Mouse (Mus musculus) spleen, adult 2 months (tissue): Measurements from ENCODE around the gene Ssu72. TPM values are rescaled to one million over a fixed set of nuclear protein-coding genes. Genes with fewer than 3 reads are reported as not detected.

Experiments
- DNase-seq, 2 experiments: peaks; one replicate each; pipeline versions ENCODE4 v3.0.0 to v3.0.0-alpha.2; 2012 to 2021; ENCODE audit warnings: low spot score in 2 of 2, low read depth in 1 of 2
- H3K27ac ChIP-seq: fragments of 200-500 bp; 2 replicates; pipeline ENCODE4 v1.5.1; 2012; ENCODE audit warnings: low read length, inconsistent platforms; ENCODE audit not compliant: insufficient read depth
- H3K27me3 ChIP-seq: fragments of 200-500 bp; 2 replicates; pipeline ENCODE4 v1.6.1; 2012; ENCODE audit warnings: mild to moderate bottlenecking, moderate library complexity, low read length, inconsistent platforms; ENCODE audit not compliant: control insufficient read depth, insufficient read depth
- H3K36me3 ChIP-seq: fragments of 200-500 bp; 2 replicates; pipeline ENCODE4 v1.6.1; 2012; ENCODE audit warnings: mild to moderate bottlenecking, low read length, inconsistent platforms; ENCODE audit not compliant: control insufficient read depth, insufficient read depth
- H3K4me1 ChIP-seq: fragments of 200-500 bp; 2 replicates; pipeline ENCODE4 v1.6.1; 2011; ENCODE audit warnings: inconsistent platforms; ENCODE audit not compliant: control insufficient read depth, insufficient read depth, insufficient read length
- H3K4me3 ChIP-seq: fragments of 200-500 bp; 2 replicates; pipeline ENCODE4 v1.5.1; 2011; ENCODE audit warnings: mild to moderate bottlenecking, inconsistent platforms; ENCODE audit not compliant: insufficient read depth, insufficient read length; ENCODE audit errors: extremely low read depth
- CTCF ChIP-seq: fragments of 200-500 bp; IDR thresholded peaks from 2 replicates; pipeline ENCODE4 v1.5.1; 2011; ENCODE audit warnings: mild to moderate bottlenecking, inconsistent platforms; ENCODE audit not compliant: insufficient read depth, insufficient read length, insufficient replicate concordance; ENCODE audit errors: extremely low read depth
- POLR2A ChIP-seq: fragments of 200-500 bp; IDR thresholded peaks from 2 replicates; pipeline ENCODE4 v1.6.1; 2011; ENCODE audit warnings: low read depth, low read length, inconsistent platforms
- WGBS: fragments of 180-500 bp; shearing (Covaris S2); methylation state at CpG from one replicate; pipeline ENCODE4 v1.1.7; 2018; 5-methylcytosine and 5-hydroxymethylcytosine counted together
- polyA plus RNA-seq: library from polyadenylated mRNA; depleted of rRNA; stranded (reverse); fragments of >200 nt; gene quantifications from 2 replicates; pipeline ENCODE4 v1.2.3, GENCODE M21; 2012

Gene Ssu72
- polyA plus RNA-seq, 1 experiment, result 82.4 TPM

DNA sequence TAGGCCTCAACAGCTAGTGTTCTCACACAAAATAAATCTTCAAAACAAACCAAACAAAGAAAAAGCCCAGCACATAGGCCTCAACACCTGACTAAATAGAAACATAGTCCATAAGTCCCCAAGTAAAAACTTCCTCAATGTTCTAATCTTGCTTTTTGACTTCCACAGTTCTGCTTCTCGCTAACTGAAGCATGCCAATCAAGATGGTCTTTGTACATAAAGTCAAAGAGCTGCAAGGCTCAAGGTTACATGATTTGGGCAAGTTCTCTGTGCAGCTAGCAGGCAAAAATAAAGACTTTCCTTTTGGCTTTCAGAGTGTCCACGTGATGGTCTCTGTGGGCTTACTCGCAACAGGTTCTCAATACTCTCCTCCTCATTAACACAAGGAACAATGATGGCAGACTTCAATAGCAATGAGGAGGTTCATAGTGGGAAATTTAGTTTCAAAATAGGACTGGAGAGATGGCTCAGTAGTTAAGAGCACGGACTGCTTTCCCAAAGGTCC is 1.1 kb upstream of the Ssu72 start:
- H3K27me3 ChIP-seq, result no peaks in the 10 kb centered on the region
- DNase-seq, result no peak
- 95% methylated on average over 4 of the region's 4 CpGs for WGBS
- peaks cover 4% of the 10 kb centered on the region for H3K4me1 ChIP-seq
- H3K36me3 ChIP-seq, result no peaks in the 10 kb centered on the region
- no peak overlapping the region for H3K4me3 ChIP-seq
- no peak overlapping the region for H3K27ac ChIP-seq
- TF ChIP-seq CTCF (no peak), POLR2A (no peak)

DNA sequence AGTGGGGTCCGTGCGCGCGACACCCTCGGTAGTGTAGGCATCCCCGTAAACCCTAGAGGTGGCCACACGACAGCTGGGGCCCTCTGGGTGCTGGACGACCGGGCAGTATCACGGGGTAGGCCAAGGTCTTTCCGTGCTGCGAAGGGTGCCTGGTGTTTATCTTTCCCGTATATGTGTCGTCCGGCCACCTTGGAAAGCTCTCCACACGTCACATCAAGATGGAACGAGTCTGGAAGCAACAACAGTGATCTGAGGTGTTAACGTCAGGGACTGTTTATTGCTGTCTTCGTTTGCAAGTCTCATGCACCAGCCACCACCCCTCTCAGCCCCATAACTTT is 961 bp downstream of the Ssu72 start:
- TF ChIP-seq POLR2A, result no peak
- no peak for TF ChIP-seq CTCF
- Histone ChIP-seq H3K27ac (peak overlapping the region; percentile 99), H3K36me3 (no peaks in the 10 kb centered on the region), H3K4me1 (peaks cover 4% of the 10 kb centered on the region), H3K4me3 (peak overlapping the region; percentile 96), H3K27me3 (no peaks in the 10 kb centered on the region)
- DNase-seq, result no peak
- WGBS, result 0% methylated on average over 19 of the region's 19 CpGs

DNA sequence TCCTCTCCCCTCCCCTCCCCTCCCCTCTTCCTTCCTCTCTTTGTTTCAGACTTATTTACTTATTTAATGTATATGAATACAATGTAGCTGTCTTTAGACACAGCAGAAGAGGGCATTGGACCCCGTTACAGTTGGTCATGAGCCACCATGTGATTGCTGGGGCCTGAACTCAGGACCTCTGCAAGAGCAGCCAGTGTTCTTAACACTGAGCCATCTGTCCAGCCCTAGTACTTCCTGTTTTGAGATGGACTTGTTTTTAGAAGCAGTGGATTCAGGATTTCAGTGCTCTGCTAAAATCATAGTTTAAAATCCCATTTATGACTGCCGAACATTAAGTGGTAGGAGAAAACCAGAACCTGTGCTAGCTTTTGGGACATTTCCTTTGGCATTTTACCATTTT is 4.0 kb downstream of the Ssu72 start:
- TF ChIP-seq CTCF, result no peak
- no peak for TF ChIP-seq POLR2A
- no peak overlapping the region for H3K27ac ChIP-seq
- WGBS, result 70% methylated on average over 2 of the region's 2 CpGs
- no peaks in the 10 kb centered on the region for H3K27me3 ChIP-seq
- peaks cover 4% of the 10 kb centered on the region for H3K4me1 ChIP-seq
- no peak overlapping the region for H3K4me3 ChIP-seq
- no peak for DNase-seq
- no peaks in the 10 kb centered on the region for H3K36me3 ChIP-seq

DNA sequence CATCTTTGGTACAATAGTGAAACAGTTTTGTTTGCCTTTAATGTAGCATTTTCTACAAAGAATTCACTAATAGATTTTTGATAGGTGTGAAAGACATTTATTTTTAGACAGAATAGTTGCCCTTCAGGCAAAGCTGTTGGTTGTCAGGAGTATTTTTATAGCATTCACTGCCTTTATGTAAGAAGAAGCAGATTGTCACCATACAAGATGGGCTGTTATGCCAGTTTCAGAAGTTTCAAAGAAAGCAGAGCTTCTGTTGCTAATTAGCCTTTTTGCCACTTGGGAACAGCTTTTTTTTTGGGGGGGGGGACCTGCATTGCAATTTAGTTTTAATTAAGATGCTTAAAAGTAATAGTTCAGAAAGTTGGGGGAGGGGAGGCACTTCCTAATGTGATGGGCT is 4.4 kb downstream of the Ssu72 start:
- no peak for DNase-seq
- no peaks in the 10 kb centered on the region for H3K27me3 ChIP-seq
- TF ChIP-seq POLR2A, result no peak
- TF ChIP-seq CTCF, result no peak
- no peak overlapping the region for H3K4me3 ChIP-seq
- H3K4me1 ChIP-seq, result peaks cover 4% of the 10 kb centered on the region
- H3K36me3 ChIP-seq, result no peaks in the 10 kb centered on the region
- H3K27ac ChIP-seq, result no peak overlapping the region

DNA sequence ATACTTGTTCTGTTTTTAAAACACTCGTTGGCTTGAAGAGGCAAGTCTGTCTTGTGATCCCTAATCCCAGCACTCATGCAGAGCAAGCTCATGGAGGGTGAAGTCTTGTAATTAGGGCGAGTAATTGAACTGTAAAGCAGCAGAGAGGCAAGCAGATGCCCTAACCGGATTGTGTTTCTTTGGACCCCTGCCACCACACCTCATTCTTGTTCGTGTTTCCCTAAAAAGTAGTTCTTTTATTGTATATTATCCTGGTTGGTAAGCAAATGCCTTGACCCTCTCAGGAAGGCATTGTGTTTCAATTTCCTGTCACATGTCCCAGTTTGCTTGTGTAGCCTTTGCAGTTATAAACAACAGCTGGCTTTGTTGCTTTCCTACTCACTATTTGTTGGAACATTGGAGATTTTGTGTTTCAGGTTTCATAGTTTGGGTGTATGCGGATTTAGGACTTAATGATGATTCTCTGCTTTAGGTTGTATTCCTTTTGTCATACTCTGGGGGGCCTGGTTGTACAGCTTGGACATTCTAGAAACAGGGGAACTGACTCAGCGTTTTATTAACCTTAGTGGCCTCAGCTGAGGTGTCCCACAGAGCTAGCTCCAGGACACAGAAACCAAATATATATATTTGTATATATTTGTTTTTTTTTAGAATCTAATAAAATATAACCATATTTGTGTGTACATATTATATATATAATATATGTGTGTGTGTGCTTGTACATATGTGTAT is 6.1 kb downstream of the Ssu72 start:
- TF ChIP-seq POLR2A (no peak), CTCF (no peak)
- Histone ChIP-seq H3K36me3 (peaks cover 5% of the 10 kb centered on the region), H3K4me3 (no peak overlapping the region), H3K4me1 (peaks cover 4% of the 10 kb centered on the region), H3K27me3 (no peaks in the 10 kb centered on the region), H3K27ac (no peak overlapping the region)
- no peak for DNase-seq
- WGBS, result 41% methylated on average over 6 of the region's 6 CpGs

DNA sequence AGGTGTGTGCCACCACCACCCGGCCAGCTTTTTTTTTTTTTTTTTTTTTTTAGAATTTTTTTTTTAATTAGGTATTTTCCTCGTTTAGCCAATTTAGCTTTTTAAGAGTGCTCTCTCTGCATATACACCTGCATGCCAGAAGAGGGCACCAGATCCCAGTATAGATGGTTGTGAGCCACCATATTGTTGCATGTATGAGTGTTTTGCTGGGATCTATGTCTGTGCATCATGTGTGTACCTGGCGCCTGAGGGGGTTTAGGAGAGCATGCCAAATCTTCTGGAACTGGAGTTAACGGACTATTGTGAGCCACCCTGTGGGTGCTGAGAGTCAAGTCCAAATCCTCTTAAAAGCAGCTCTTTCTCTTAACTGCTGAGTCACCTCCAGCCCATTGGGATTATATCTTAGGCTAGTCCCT is 17.1 kb downstream of the Ssu72 start:
- WGBS, result 48% methylated on average over 4 of the region's 4 CpGs
- Histone ChIP-seq H3K4me1 (no peaks in the 10 kb centered on the region), H3K27me3 (no peaks in the 10 kb centered on the region), H3K36me3 (peaks cover 7% of the 10 kb centered on the region), H3K4me3 (no peak overlapping the region), H3K27ac (no peak overlapping the region)
- peak in 1 of 2 experiments; percentile 12 for DNase-seq
- TF ChIP-seq POLR2A, result no peak
- peak; percentile 30; the same call in 1 of the 2 replicates for TF ChIP-seq CTCF

DNA sequence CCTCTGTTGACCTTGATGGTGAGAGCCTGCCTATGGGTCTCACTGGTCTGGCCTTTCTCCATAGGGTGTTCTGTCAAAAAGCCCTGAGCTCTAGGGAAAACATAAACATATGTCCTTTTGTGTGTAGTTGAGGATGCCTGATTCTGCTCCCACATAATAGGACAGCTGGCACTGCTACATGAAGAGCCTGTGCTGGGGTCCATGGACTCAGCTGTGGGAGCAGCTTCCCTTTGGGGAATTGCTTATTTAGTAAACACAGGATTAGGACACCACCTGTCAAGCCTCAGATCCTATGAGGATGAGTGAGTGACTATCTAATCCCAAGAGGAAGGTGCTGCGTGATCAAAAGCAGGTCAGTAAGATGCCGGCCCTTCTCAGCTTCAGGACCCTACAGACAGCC is 23.4 kb downstream of the Ssu72 start:
- H3K36me3 ChIP-seq, result no peaks in the 10 kb centered on the region
- no peak overlapping the region for H3K4me3 ChIP-seq
- H3K4me1 ChIP-seq, result no peaks in the 10 kb centered on the region
- H3K27me3 ChIP-seq, result no peaks in the 10 kb centered on the region
- no peak overlapping the region for H3K27ac ChIP-seq
- 90% methylated on average over 2 of the region's 2 CpGs for WGBS
- no peak for DNase-seq
- TF ChIP-seq POLR2A (no peak), CTCF (no peak)
